Mouse (Mus musculus) midbrain, postnatal 0 days (tissue): Measurements from ENCODE around the gene Saal1. TPM values are rescaled to one million over a fixed set of nuclear protein-coding genes. Genes with fewer than 3 reads are reported as not detected.
"Not testable (repeated sequence)": the region's sequence is repeated elsewhere in the genome, so short reads cannot be mapped to it uniquely, and the experiment has no call there.

Source experiments
- ATAC-seq: fragments of 200-750 bp; cut with Nextera tagmentation; 2 replicates; pipeline ENCODE4 v1.8.0; 2017; ENCODE audit warnings: moderate number of reproducible peaks, mild to moderate bottlenecking, moderate TSS enrichment, moderate library complexity; ENCODE audit not compliant: low FRiP score
- DNase-seq: peaks from one replicate; pipeline ENCODE4 v3.0.0-alpha.2; 2015; ENCODE audit warnings: low spot score
- H3K27ac ChIP-seq: fragments of 300-500 bp; sonication (generic); 2 replicates; pipeline ENCODE4 v1.5.1; 2014; ENCODE audit warnings: low read depth, mild to moderate bottlenecking, low read length, mixed read lengths
- H3K27me3 ChIP-seq: fragments of 300-500 bp; sonication (generic); 2 replicates; pipeline ENCODE4 v1.6.1; 2014; ENCODE audit warnings: low read length, control low read depth, mixed read lengths; ENCODE audit not compliant: insufficient read depth
- H3K36me3 ChIP-seq: fragments of 300-500 bp; sonication (generic); 2 replicates; pipeline ENCODE4 v1.6.1; 2014; ENCODE audit warnings: low read length, control low read depth, mixed read lengths; ENCODE audit not compliant: insufficient read depth
- H3K4me1 ChIP-seq: fragments of 300-500 bp; sonication (generic); 2 replicates; pipeline ENCODE4 v1.6.1; 2014; ENCODE audit warnings: mild to moderate bottlenecking, control low read depth, antibody characterized with exemption, low read length, mixed read lengths; ENCODE audit not compliant: insufficient read depth
- H3K4me2 ChIP-seq: fragments of 300-500 bp; sonication (generic); 2 replicates; pipeline ENCODE4 v1.6.1; 2014; ENCODE audit warnings: low read depth, mild to moderate bottlenecking, low read length, mixed read lengths; ENCODE audit not compliant: poor library complexity, severe bottlenecking
- H3K4me3 ChIP-seq: fragments of 300-500 bp; sonication (generic); 2 replicates; pipeline ENCODE4 v1.5.1; 2014; ENCODE audit warnings: low read depth, mild to moderate bottlenecking, low read length, moderate library complexity
- H3K9ac ChIP-seq: fragments of 300-500 bp; sonication (generic); replicated peaks from 2 replicates; pipeline ENCODE4 v1.6.1; 2014; ENCODE audit warnings: mild to moderate bottlenecking, low read length, moderate library complexity, mixed read lengths; ENCODE audit not compliant: poor library complexity, severe bottlenecking
- H3K9me3 ChIP-seq: fragments of 300-500 bp; sonication (generic); 2 replicates; pipeline ENCODE4 v1.6.1; 2016; ENCODE audit warnings: low read length, control low read depth
- CTCF ChIP-seq: IDR thresholded peaks from 2 replicates; pipeline ENCODE4 v1.5.1; 2016; ENCODE audit warnings: antibody characterized with exemption, mild to moderate bottlenecking
- WGBS: fragments of 180-500 bp; shearing (Covaris S2); extraction: QIAGEN DNeasy Blood & Tissue Kit; methylation state at CpG from one replicate; pipeline ENCODE4 v1.1.7; 2014; 5-methylcytosine and 5-hydroxymethylcytosine counted together
- polyA plus RNA-seq: library from polyadenylated mRNA; unstranded; fragments of >200 nt; fragmentation: Nextera tagmentation; extraction: Ambion mirVana; gene quantifications from 2 replicates; pipeline ENCODE4 v1.2.1, GENCODE M21; 2015
- total RNA-seq: library from RNA; depleted of rRNA; stranded (reverse); fragments of >200 nt; gene quantifications from 2 replicates; pipeline ENCODE4 v1.2.3, GENCODE M21; 2014; rRNA removed

The Saal1 gene
- 12.1 and 13.6 TPM in 2 replicates for total RNA-seq
- polyA plus RNA-seq, result 10.2 and 10.6 TPM in 2 replicates

DNA sequence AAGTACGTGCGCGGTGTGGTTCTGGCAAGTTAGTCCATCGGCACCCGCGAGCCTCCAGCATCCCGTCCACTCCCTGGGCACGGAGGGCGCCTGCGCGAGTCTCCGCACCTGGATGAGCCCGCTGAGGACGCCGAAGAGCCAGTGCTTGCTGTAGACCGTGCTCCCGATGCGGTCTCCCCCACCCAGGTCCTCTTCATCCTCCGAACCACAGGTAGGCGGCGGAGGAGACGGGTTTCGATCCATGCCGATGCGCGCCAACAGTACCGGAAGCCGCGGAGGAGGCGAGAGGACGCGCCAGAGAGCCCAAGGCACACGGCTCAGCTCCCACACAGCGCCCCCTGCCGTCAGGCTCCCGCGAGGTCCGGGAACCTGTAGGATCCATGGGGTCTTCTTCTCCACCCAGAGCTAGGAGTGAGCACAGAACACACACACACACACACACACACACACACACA, at the start of gene Saal1:
Saal1 (minus strand) TSS at position 291 of the 455 bp plus-strand sequence.
- H3K4me3 ChIP-seq, result peak within 1 kb of the TSS; percentile 80
- H3K27me3 ChIP-seq, result no peaks in the 10 kb centered on the region
- H3K9ac ChIP-seq, result peak within 1 kb of the TSS; percentile 84
- H3K27ac ChIP-seq, result peak within 1 kb of the TSS; percentile 87
- H3K4me1 ChIP-seq, result no peaks in the 10 kb centered on the region; the same call in 1 of the 2 replicates
- peak; percentile 96 for TF ChIP-seq CTCF
- H3K9me3 ChIP-seq, result no peaks in the 10 kb centered on the region
- no peaks in the 10 kb centered on the region; the same call in none of the 2 replicates for H3K36me3 ChIP-seq
- peak; percentile 95 for DNase-seq
- peak; percentile 96 for ATAC-seq
- H3K4me2 ChIP-seq, result peak within 1 kb of the TSS; percentile 50
- WGBS, result under 1% methylated on average over 38 of the region's 38 CpGs

DNA sequence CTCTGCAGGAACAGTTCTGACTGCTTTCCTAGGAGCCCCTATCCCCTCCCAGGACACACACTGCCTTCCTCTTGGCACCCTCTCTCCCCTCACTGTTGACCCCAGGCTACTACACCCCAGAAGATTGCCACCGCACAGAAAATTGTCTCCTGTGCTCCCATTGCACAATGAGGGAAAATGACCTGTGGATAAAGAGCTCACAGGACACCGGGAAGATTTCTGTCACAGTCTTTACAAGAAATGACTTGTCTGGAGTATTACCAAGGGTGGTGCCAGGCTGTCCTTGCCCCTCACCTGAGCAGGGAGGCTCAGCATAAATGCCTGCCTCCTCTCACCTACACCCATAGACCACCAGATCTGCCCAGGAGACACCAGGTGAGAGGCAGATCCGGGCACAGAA, 41.0 kb upstream of the Saal1 start, which contains the start of gene Saa2:
Saa2 (plus strand) TSS at position 301 of the 400 bp plus-strand sequence.
- Histone ChIP-seq H3K4me1 (no peaks in the 10 kb centered on the region), H3K4me2 (no peak within 1 kb of the TSS), H3K36me3 (no peaks in the 10 kb centered on the region), H3K9ac (no peak within 1 kb of the TSS), H3K27ac (no peak within 1 kb of the TSS), H3K4me3 (no peak within 1 kb of the TSS), H3K27me3 (no peaks in the 10 kb centered on the region), H3K9me3 (no peaks in the 10 kb centered on the region)
- 78% methylated on average over 3 of the region's 3 CpGs for WGBS
- ATAC-seq (no peak), DNase-seq (no peak)
- TF ChIP-seq CTCF, result no peak

DNA sequence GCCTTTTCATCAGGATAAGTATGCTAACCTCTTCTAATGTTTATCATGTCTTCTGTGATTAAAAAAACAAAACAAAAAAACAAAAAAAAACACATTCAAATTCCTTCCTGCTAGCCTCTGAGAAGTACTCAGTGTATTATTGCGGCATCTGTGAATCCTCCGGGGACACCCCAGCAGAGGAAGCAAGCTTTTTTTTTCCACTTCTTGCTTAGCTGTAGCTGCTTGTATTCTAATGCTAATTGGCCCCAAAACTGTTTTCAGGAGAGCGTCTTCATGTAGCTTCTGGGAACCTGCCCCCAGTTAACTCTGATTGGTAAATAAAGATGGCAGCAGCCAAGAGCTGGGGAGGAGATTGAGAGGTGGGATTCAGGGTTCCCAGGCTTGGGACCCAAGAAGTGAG, 38.0 kb upstream of the Saal1 start:
- H3K27ac ChIP-seq, result no peak overlapping the region
- no peak for ATAC-seq
- no peak for TF ChIP-seq CTCF
- DNase-seq, result no peak
- no peaks in the 10 kb centered on the region for H3K36me3 ChIP-seq
- H3K4me1 ChIP-seq, result no peaks in the 10 kb centered on the region
- no peaks in the 10 kb centered on the region for H3K9me3 ChIP-seq
- no peak overlapping the region for H3K9ac ChIP-seq
- H3K27me3 ChIP-seq, result no peaks in the 10 kb centered on the region
- no peak overlapping the region for H3K4me2 ChIP-seq
- no peak overlapping the region for H3K4me3 ChIP-seq
- WGBS, result 28% methylated on average over 3 of the region's 3 CpGs

DNA sequence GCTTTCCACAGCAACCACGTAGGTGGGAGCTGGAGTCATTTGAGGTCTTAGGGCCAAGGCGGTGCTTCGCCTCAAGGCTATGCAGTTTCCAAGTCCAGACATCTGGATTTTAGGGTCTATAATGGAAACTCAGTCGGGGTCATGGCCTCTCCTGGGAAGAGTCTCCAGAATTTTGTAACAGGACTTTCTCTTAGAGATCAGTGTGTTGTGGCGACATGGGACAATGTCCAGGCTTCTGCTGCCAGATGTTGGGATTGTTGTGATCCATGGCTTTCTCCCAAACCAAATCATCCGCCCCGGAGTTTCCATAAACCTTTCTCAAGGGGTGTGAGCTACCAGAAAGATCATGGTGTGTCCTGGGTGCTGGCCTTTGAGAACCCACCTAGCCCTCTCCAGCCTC, 35.9 kb upstream of the Saal1 start:
- no peak for ATAC-seq
- TF ChIP-seq CTCF, result no peak
- Histone ChIP-seq H3K27me3 (no peaks in the 10 kb centered on the region), H3K27ac (no peak overlapping the region), H3K9me3 (no peaks in the 10 kb centered on the region), H3K9ac (no peak overlapping the region), H3K4me1 (no peaks in the 10 kb centered on the region), H3K4me3 (no peak overlapping the region), H3K4me2 (no peak overlapping the region), H3K36me3 (no peaks in the 10 kb centered on the region)
- DNase-seq, result no peak
- WGBS, result 93% methylated on average over 7 of the region's 7 CpGs

DNA sequence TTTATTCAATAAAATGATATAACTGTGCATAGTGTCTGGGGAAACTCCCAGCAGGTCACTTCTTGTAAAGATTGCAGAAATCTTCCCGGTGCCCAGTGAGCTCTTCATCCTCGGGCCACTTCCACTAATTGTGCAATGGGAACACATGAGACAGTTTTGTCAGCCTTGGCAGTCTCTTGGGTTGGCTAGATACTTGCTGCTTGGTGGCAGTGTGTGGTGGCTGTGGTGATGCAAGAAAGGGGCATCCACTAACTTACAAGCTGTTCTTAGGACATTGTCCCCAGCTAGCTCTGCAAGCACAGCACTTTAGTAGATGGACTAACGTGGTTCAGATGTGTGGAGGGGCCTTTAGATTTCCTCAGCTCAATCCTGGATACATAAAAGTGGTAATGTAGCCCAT, 35.3 kb upstream of the Saal1 start:
- TF ChIP-seq CTCF, result no peak
- H3K4me1 ChIP-seq, result no peaks in the 10 kb centered on the region
- H3K4me3 ChIP-seq, result no peak overlapping the region
- no peaks in the 10 kb centered on the region for H3K27me3 ChIP-seq
- H3K27ac ChIP-seq, result no peak overlapping the region
- WGBS, result 81% methylated on average over 3 of the region's 3 CpGs
- no peaks in the 10 kb centered on the region for H3K9me3 ChIP-seq
- ATAC-seq (no peak), DNase-seq (no peak)
- H3K4me2 ChIP-seq, result no peak overlapping the region
- no peaks in the 10 kb centered on the region for H3K36me3 ChIP-seq
- no peak overlapping the region for H3K9ac ChIP-seq

DNA sequence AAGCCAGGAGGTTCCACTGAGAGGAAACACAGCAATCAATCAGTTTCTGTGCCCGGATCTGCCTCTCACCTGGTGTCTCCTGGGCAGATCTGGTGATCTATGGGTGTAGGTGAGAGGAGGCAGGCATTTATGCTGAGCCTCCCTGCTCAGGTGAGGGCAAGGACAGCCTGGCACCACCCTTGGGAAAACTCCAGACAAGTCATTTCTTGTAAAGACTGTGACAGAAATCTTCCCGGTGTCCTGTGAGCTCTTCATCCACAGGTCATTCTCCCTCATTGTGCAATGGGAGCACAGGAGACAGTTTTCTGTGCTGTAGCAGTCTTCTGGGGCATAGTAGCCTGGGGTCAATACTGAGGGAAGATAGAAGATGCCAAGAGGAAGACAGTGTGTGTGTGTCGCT, 32.4 kb upstream of the Saal1 start, which contains the start of gene Saa1:
Saa1 (minus strand) TSS at position 101 of the 400 bp plus-strand sequence.
- not testable (repeated sequence) for H3K4me3 ChIP-seq, H3K36me3 ChIP-seq, H3K9me3 ChIP-seq, ATAC-seq, H3K9ac ChIP-seq, DNase-seq, H3K27me3 ChIP-seq, H3K4me1 ChIP-seq, H3K4me2 ChIP-seq, H3K27ac ChIP-seq
- WGBS, result 77% methylated on average over 3 of the region's 3 CpGs

DNA sequence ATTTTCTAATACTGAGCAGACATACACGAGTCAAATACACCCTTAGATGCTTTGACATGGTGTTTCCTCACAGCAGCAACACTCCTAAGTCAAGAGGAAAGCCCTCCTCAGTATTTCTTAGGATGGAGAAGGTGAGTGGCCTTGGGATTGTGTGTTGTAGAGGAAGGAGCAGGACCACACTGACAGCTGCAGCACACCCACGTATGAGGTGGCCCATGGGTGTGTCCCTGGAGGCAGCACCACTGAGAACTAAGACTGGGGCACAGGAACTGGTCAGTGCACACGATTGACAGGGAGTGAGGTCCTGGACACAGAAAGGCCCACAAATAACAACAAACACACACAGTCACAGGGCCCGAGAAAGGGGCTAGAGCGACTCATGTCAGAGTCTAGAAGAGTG, 29.6 kb upstream of the Saal1 start:
- H3K9me3 ChIP-seq, H3K4me1 ChIP-seq, DNase-seq, H3K9ac ChIP-seq, H3K4me2 ChIP-seq, H3K27ac ChIP-seq, H3K36me3 ChIP-seq, H3K27me3 ChIP-seq, H3K4me3 ChIP-seq, ATAC-seq: not testable (repeated sequence)
- 77% methylated on average over 5 of the region's 5 CpGs for WGBS
